Mouse (Mus musculus) cerebellum, adult 9-10 months (tissue): ENCODE results near the gene Olfr1192-ps1.
"Not testable (repeated sequence)": the region's sequence is repeated elsewhere in the genome, so short reads cannot be mapped to it uniquely, and the experiment has no call there.

Experiments used
- DNase-seq: peaks from one replicate; pipeline ENCODE4 v3.0.0; 2022

Gene Olfr1192-ps1

GRCm38 (mm10) chr2:88648209-88648608 lies at the start of gene Olfr1192-ps1:
Olfr1192-ps1 (plus strand) TSS chr2:88648509.
- DNase-seq = no peak

- DNase-seq = not testable (repeated sequence)
Measured at GRCm38 (mm10) chr2:88640242-88640641, 8.1 kb upstream of the Olfr1192-ps1 start, which contains the start of gene Olfr1191-ps1. Olfr1191-ps1 (plus strand) TSS chr2:88640542.

- not testable (repeated sequence) for DNase-seq
Measured at GRCm38 (mm10) chr2:88675328-88675727, 27.0 kb downstream of the Olfr1192-ps1 start, which contains the start of gene Olfr1193. Olfr1193 (plus strand) TSS chr2:88675628.

- no peak for DNase-seq
Measured at GRCm38 (mm10) chr2:88689087-88689486, 40.8 kb downstream of the Olfr1192-ps1 start, which contains the start of gene Olfr1195. Olfr1195 (minus strand) TSS chr2:88689187.

- DNase-seq = no peak
Measured at GRCm38 (mm10) chr2:88704497-88704896, 56.2 kb downstream of the Olfr1192-ps1 start, which contains the start of gene Olfr1196. Olfr1196 (minus strand) TSS chr2:88704597.
